Mouse (Mus musculus) c-Kit-negative CD71-positive TER-119-positive erythroid progenitor cells, embryonic 14.5 days (primary cell): ENCODE measurements around the gene Sypl.

Source experiments
- DNase-seq: peaks from one replicate; pipeline ENCODE4 v3.0.0-alpha.2; 2013; ENCODE audit warnings: low read depth, low spot score

Gene Sypl

GRCm38 (mm10) chr12:33003339-33003965, 49.8 kb downstream of the Sypl start:
- DNase-seq = no peak

- no peak for DNase-seq
These were observed 52.2 kb downstream of the Sypl start for GRCm38 (mm10) chr12:33005858-33006257.

- DNase-seq = no peak
These were observed 53.5 kb downstream of the Sypl start for GRCm38 (mm10) chr12:33007176-33007575.

GRCm38 (mm10) chr12:33008305-33009110, 54.8 kb downstream of the Sypl start:
- no peak for DNase-seq

GRCm38 (mm10) chr12:33009206-33009966, 55.7 kb downstream of the Sypl start:
- no peak for DNase-seq

- DNase-seq = no peak
These were observed 56.3 kb downstream of the Sypl start for GRCm38 (mm10) chr12:33010026-33010425.

GRCm38 (mm10) chr12:33014050-33014796, 60.5 kb downstream of the Sypl start:
- no peak for DNase-seq

GRCm38 (mm10) chr12:33015103-33015502, 61.4 kb downstream of the Sypl start:
- DNase-seq = no peak

GRCm38 (mm10) chr12:33016824-33017705, 63.4 kb downstream of the Sypl start:
- DNase-seq = no peak

- DNase-seq = no peak
These were observed 64.9 kb downstream of the Sypl start for GRCm38 (mm10) chr12:33018601-33019000.

- no peak for DNase-seq
These were observed 66.3 kb downstream of the Sypl start for GRCm38 (mm10) chr12:33020011-33020410.

- no peak for DNase-seq
These were observed 67.4 kb downstream of the Sypl start for GRCm38 (mm10) chr12:33021140-33021539.

- DNase-seq = no peak
These were observed 68.1 kb downstream of the Sypl start for GRCm38 (mm10) chr12:33021751-33022150.

GRCm38 (mm10) chr12:33024524-33024923, 70.8 kb downstream of the Sypl start:
- DNase-seq = no peak

GRCm38 (mm10) chr12:33027093-33027492, 73.4 kb downstream of the Sypl start:
- peak; percentile 63 for DNase-seq

GRCm38 (mm10) chr12:33028109-33028691, 74.5 kb downstream of the Sypl start:
- DNase-seq = no peak

GRCm38 (mm10) chr12:33028708-33029107, 75.0 kb downstream of the Sypl start:
- no peak for DNase-seq
